Mouse (Mus musculus) forebrain, embryonic 16.5 days (tissue): ENCODE measurements at regions not wholly inside any gene's neighbourhood (a gene's known extent, or its start where the extent isn't known, plus 50 kb on each side); places are given as distances from the start of the nearest gene placed in this dataset.

Experiments
- ATAC-seq: fragments of 200-750 bp; cut with Nextera tagmentation; 2 replicates; pipeline ENCODE4 v1.8.0; 2017; ENCODE audit warnings: mild to moderate bottlenecking, moderate library complexity
- H3K27ac ChIP-seq: fragments of 300-500 bp; sonication (generic); 2 replicates; pipeline ENCODE4 v1.5.1; 2014; ENCODE audit warnings: low read length, control low read depth
- H3K27me3 ChIP-seq: fragments of 300-500 bp; sonication (generic); replicated peaks from 2 replicates; pipeline ENCODE4 v1.6.1; 2014; ENCODE audit warnings: low read length; ENCODE audit not compliant: control insufficient read depth, insufficient read depth
- H3K36me3 ChIP-seq: fragments of 300-500 bp; sonication (generic); 2 replicates; pipeline ENCODE4 v1.6.1; 2014; ENCODE audit not compliant: control insufficient read depth, insufficient read depth
- H3K4me1 ChIP-seq: fragments of 300-500 bp; sonication (generic); replicated peaks from 2 replicates; pipeline ENCODE4 v1.6.1; 2014; ENCODE audit warnings: low read length; ENCODE audit not compliant: control insufficient read depth, insufficient read depth
- H3K4me2 ChIP-seq: fragments of 300-500 bp; sonication (generic); 2 replicates; pipeline ENCODE4 v1.6.1; 2014; ENCODE audit warnings: mild to moderate bottlenecking, low read length, control low read depth
- H3K4me3 ChIP-seq: fragments of 300-500 bp; sonication (generic); replicated peaks from 2 replicates; pipeline ENCODE4 v1.5.1; 2014; ENCODE audit warnings: mild to moderate bottlenecking, low read length, control low read depth
- H3K9ac ChIP-seq: fragments of 300-500 bp; sonication (generic); replicated peaks from 2 replicates; pipeline ENCODE4 v1.6.1; 2014; ENCODE audit warnings: low read depth, low read length, control low read depth
- H3K9me3 ChIP-seq: fragments of 300-500 bp; sonication (generic); 2 replicates; pipeline ENCODE4 v1.6.1; 2016; ENCODE audit warnings: low read length; ENCODE audit not compliant: control insufficient read depth
- WGBS: fragments of 180-500 bp; shearing (Covaris S2); extraction: QIAGEN DNeasy Blood & Tissue Kit; methylation state at CpG from one replicate; pipeline ENCODE4 v1.1.7; 2014; 5-methylcytosine and 5-hydroxymethylcytosine counted together

DNA sequence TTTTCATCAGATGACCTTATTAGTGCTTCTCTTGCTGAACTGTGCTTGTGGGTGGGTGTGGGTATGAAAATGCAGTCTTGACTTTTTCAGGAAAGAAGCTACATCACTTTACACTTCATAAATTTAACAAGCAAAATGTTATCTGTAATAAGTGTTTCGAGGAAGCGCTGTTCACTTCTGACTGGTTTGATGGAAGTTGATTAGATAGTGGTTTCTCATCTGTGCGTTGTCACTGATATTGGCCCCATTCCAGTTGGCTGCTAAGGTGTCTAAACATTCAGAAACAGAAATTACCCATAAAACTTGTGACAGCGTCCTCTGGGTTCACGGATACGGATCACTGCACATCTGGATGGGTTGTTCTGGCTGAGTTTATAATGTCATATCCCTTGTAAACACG, 159.8 kb upstream of the Slc7a11 start:
- no peak overlapping the region for H3K27ac ChIP-seq
- H3K4me1 ChIP-seq, result no peaks in the 10 kb centered on the region
- ATAC-seq, result no peak
- H3K4me2 ChIP-seq, result no peak overlapping the region
- WGBS, result 76% methylated on average over 7 of the region's 7 CpGs
- H3K9me3 ChIP-seq, result no peaks in the 10 kb centered on the region
- no peaks in the 10 kb centered on the region for H3K27me3 ChIP-seq
- no peak overlapping the region for H3K9ac ChIP-seq
- no peaks in the 10 kb centered on the region for H3K36me3 ChIP-seq
- H3K4me3 ChIP-seq, result no peak overlapping the region

DNA sequence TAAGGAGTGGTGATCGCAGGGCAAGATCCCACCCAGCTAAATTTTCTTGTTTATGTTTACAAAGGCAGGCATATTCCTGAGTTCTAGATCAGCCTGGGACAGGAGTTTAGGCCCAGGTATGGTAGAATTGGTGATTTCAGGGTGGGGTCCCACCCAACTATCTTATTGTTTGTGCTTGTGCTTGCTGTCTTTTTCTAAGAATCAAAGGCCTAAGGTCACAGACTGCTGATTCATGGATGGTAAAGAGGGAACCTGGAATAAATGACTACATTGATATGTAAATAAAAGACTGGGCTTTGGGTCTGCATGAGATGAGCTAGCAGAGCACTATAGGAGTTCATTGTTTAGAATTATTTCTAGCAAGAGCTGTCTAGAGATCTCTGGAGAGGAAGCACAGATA, 152.3 kb upstream of the Slc7a11 start:
- Histone ChIP-seq H3K9me3 (peaks cover 7% of the 10 kb centered on the region; the same call in 1 of the 2 replicates), H3K27ac (no peak overlapping the region), H3K4me3 (no peak overlapping the region), H3K27me3 (no peaks in the 10 kb centered on the region), H3K4me1 (no peaks in the 10 kb centered on the region), H3K36me3 (no peaks in the 10 kb centered on the region), H3K4me2 (no peak overlapping the region), H3K9ac (no peak overlapping the region)
- WGBS, result 97% methylated on average over 1 of the region's 1 CpGs
- no peak for ATAC-seq

DNA sequence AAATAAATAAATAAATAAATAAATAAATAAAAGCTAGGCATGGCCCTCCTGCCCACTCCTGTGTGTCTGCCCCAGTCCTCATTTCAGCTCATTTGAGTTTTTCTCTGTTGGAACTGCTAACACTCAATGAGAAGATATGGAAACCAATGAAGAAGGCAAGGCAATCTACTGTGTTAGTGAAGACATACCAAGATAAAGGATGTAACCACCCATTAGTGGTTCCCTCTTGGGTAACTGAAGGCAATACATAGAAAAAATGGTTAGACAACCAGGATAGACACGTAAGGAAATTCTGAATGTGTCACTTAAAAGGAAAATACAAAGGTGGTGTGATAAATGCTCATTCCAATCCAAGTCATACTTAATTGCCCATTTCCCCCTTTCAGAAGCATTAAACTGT, 140.9 kb upstream of the Slc7a11 start:
- no peaks in the 10 kb centered on the region for H3K36me3 ChIP-seq

DNA sequence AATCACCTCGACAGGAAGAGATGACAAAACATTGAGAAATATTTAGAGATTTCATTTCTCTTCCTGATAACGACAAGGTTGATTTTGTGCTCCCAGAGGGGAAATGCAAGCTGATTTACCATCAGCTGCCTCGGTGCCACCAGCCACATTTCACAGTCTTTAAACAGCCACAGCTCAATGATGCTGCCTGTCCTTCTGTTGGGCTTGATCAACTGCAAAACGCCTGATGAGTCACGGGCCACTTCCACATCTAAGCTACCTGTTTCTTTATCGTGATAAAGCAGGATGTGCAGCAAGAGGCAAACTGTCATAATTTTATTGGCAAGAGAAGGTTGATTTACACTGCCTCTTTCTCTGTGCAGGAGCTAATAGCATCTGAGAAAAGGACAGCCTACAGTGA, 140.1 kb upstream of the Slc7a11 start:
- H3K9ac ChIP-seq, result no peak overlapping the region
- ATAC-seq, result no peak
- H3K4me3 ChIP-seq, result no peak overlapping the region
- H3K4me1 ChIP-seq, result no peaks in the 10 kb centered on the region
- H3K27ac ChIP-seq, result no peak overlapping the region
- H3K36me3 ChIP-seq, result no peaks in the 10 kb centered on the region
- no peaks in the 10 kb centered on the region for H3K9me3 ChIP-seq
- H3K27me3 ChIP-seq, result no peaks in the 10 kb centered on the region
- no peak overlapping the region for H3K4me2 ChIP-seq
- WGBS, result 79% methylated on average over 6 of the region's 6 CpGs

More for the DNA sequence above, 140.9 kb upstream of the Slc7a11 start:
- Histone ChIP-seq H3K9me3 (no peaks in the 10 kb centered on the region), H3K27me3 (no peaks in the 10 kb centered on the region), H3K9ac (no peak overlapping the region), H3K4me2 (no peak overlapping the region), H3K4me1 (no peaks in the 10 kb centered on the region), H3K4me3 (no peak overlapping the region), H3K27ac (no peak overlapping the region)
- WGBS, result 97% methylated on average over 1 of the region's 1 CpGs
- ATAC-seq, result no peak

DNA sequence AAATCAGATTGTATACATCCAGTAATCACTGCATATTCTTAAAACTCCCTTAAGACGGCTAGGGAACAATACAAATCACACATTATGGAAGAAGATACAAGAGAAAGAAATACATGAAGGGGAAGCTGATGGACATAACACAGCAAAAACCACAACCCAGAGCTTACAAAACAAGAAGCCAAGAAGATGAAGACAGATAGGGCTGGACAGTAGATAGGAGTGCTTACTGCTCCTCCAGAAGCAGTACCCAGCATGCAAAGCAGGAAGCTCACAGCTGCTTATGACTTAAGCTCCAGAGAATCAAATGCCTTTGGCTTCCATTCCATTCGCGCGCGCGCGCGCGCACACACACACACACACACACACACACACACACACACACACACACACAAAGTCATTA, 131.0 kb upstream of the Slc7a11 start:
- ATAC-seq, result no peak
- no peaks in the 10 kb centered on the region for H3K4me1 ChIP-seq
- no peak overlapping the region for H3K27ac ChIP-seq
- no peak overlapping the region for H3K4me2 ChIP-seq
- no peak overlapping the region for H3K4me3 ChIP-seq
- H3K36me3 ChIP-seq, result no peaks in the 10 kb centered on the region
- no peaks in the 10 kb centered on the region for H3K27me3 ChIP-seq
- WGBS, result 100% methylated on average over 8 of the region's 9 CpGs
- no peak overlapping the region for H3K9ac ChIP-seq
- no peaks in the 10 kb centered on the region for H3K9me3 ChIP-seq

DNA sequence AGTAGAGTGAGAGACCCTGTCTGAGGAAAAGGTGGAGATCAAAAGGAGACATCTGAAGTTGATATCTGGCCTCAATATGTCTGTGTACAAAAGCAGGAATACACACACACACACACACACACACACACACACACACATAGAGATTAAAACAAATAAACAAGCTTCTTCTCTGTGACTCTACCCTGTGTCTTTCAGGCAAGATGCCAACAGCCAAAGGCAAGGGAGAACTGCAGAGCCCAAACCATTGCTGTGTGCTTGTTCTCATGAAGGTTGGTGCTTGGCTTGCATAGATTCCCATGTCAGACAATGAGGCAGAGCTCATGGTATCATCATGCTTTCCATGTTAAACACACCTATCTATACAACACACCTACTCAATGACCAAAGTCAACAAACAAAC, 126.6 kb upstream of the Slc7a11 start:
- no peaks in the 10 kb centered on the region for H3K9me3 ChIP-seq
- no peak overlapping the region for H3K9ac ChIP-seq
- H3K4me2 ChIP-seq, result no peak overlapping the region
- no peaks in the 10 kb centered on the region for H3K27me3 ChIP-seq
- H3K27ac ChIP-seq, result no peak overlapping the region
- no peaks in the 10 kb centered on the region for H3K4me1 ChIP-seq
- ATAC-seq, result no peak
- H3K4me3 ChIP-seq, result no peak overlapping the region
- H3K36me3 ChIP-seq, result no peaks in the 10 kb centered on the region

DNA sequence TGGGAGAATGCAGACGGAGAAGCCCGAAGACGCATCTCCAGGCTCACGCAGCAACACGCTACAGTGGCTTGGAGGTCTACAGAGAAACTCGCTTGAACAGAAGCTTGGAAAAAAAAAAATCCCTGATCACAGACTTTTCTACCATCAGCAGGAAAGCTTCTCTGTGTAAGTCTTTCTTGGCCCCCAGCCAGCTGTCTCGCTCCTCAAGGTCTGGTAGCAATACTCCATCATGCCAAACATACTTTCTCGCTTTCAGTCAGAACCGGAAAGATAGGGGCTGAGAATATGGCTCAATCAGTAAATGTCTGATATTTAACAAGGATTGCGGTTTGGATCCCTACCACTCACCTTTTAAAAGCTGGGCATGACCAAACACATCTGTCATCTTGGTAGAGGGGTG, 126.2 kb upstream of the Slc7a11 start:
- Histone ChIP-seq H3K27ac (no peak overlapping the region), H3K4me2 (no peak overlapping the region), H3K9me3 (no peaks in the 10 kb centered on the region), H3K27me3 (no peaks in the 10 kb centered on the region), H3K4me1 (no peaks in the 10 kb centered on the region), H3K9ac (no peak overlapping the region), H3K36me3 (no peaks in the 10 kb centered on the region), H3K4me3 (no peak overlapping the region)
- 85% methylated on average over 10 of the region's 10 CpGs for WGBS
- ATAC-seq, result no peak

DNA sequence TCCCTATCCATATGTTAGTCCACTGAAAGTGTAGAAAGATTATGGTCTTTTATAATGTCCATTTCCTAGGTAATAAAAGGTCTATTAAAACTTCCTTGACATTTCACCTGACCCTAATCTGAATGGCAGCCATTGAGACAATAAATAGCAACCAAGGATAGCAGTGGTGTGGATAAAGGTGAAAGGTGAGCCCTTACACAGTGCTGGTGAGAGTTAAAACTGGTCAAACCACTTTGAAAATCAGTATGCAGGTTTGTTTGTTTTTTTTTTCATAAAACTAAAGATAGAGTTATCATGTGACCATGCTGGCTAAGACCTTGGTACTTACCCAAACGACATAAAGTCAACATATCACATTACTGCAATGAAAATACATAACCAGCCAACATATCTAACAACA, 110.7 kb upstream of the Slc7a11 start:
- Histone ChIP-seq H3K9ac (no peak overlapping the region), H3K4me2 (no peak overlapping the region), H3K27me3 (no peaks in the 10 kb centered on the region), H3K27ac (no peak overlapping the region), H3K4me1 (no peaks in the 10 kb centered on the region), H3K4me3 (no peak overlapping the region), H3K9me3 (no peaks in the 10 kb centered on the region), H3K36me3 (no peaks in the 10 kb centered on the region)
- no peak for ATAC-seq
- WGBS, result 67% methylated on average over 1 of the region's 1 CpGs

DNA sequence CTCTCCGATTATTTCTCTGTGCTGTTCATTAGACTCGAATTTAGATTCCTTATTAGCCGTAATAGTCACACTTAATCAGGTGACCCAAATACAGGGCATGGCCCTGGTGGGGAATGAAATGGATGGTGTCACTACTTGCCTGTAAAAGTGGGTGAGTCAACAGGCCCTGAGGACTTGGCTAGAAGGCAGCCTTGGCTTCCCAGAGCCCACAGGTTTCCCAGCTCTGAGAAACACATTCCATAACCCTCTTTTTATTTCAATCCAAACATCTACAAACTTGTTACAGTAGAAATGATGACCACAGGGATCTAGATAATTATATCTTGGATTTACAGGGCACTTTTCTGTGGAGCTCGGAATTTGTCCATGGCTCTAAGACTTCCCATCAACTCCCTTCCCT, 105.2 kb upstream of the Slc7a11 start:
- Histone ChIP-seq H3K27ac (no peak overlapping the region), H3K4me3 (no peak overlapping the region), H3K27me3 (no peaks in the 10 kb centered on the region), H3K4me2 (no peak overlapping the region), H3K4me1 (no peaks in the 10 kb centered on the region), H3K9ac (no peak overlapping the region), H3K36me3 (no peaks in the 10 kb centered on the region), H3K9me3 (no peaks in the 10 kb centered on the region)
- no peak for ATAC-seq
- 92% methylated on average over 4 of the region's 4 CpGs for WGBS

DNA sequence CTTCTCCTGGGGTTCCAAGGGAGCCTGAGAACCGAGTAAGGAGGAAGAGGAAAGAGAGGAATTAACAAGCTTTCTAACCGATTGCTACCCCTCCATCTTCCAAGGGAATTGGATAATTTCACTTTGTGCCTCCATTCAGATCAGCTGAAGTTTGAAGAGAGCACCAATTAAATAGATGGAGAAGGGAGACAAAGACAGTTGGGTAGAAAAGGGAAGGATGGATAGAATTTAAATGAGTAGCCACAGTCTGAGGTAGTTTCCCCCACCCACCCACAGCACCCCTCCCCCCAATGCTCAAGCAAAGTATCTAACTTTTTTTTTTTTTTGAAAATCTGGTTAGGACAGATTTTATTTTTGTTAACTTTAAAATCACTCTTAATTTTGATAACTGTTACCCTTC, 87.2 kb upstream of the Slc7a11 start:
- Histone ChIP-seq H3K9ac (no peak overlapping the region), H3K27me3 (no peaks in the 10 kb centered on the region), H3K4me1 (no peaks in the 10 kb centered on the region), H3K36me3 (no peaks in the 10 kb centered on the region), H3K4me2 (no peak overlapping the region), H3K9me3 (no peaks in the 10 kb centered on the region), H3K4me3 (no peak overlapping the region), H3K27ac (no peak overlapping the region)
- no peak for ATAC-seq
- WGBS, result 2% methylated on average over 2 of the region's 2 CpGs
